Mouse (Mus musculus) stomach, embryonic 15.5 days (tissue): ENCODE results near the gene Adarb1. TPM values are rescaled to one million over a fixed set of nuclear protein-coding genes. Genes with fewer than 3 reads are reported as not detected.
A peak's percentile ranks its signal among the peaks of the same experiment; 100 is the strongest.

ENCODE experiments used
- ATAC-seq: fragments of 200-750 bp; cut with Nextera tagmentation; 2 replicates; pipeline ENCODE4 v1.8.0; 2017; ENCODE audit warnings: low read depth, moderate number of reproducible peaks, moderate TSS enrichment; ENCODE audit not compliant: insufficient read depth, low FRiP score
- H3K27ac ChIP-seq: fragments of 300-500 bp; sonication (generic); 2 replicates; pipeline ENCODE4 v1.5.1; 2015; ENCODE audit warnings: mild to moderate bottlenecking, inconsistent platforms
- H3K27me3 ChIP-seq: fragments of 300-500 bp; sonication (generic); replicated peaks from 2 replicates; pipeline ENCODE4 v1.6.1; 2015; ENCODE audit warnings: inconsistent platforms
- H3K36me3 ChIP-seq: fragments of 300-500 bp; sonication (generic); 2 replicates; pipeline ENCODE4 v1.6.1; 2015; ENCODE audit warnings: inconsistent platforms
- H3K4me1 ChIP-seq: fragments of 300-500 bp; sonication (generic); 2 replicates; pipeline ENCODE4 v1.6.1; 2015; ENCODE audit warnings: inconsistent platforms
- H3K4me2 ChIP-seq: fragments of 300-500 bp; sonication (generic); 2 replicates; pipeline ENCODE4 v1.6.1; 2015; ENCODE audit warnings: mild to moderate bottlenecking, inconsistent platforms
- H3K4me3 ChIP-seq: fragments of 300-500 bp; sonication (generic); replicated peaks from 2 replicates; pipeline ENCODE4 v1.5.1; 2015; ENCODE audit warnings: inconsistent platforms
- H3K9ac ChIP-seq: fragments of 300-500 bp; sonication (generic); 2 replicates; pipeline ENCODE4 v1.6.1; 2015; ENCODE audit warnings: inconsistent platforms
- H3K9me3 ChIP-seq: fragments of 300-500 bp; sonication (generic); 2 replicates; pipeline ENCODE4 v1.6.1; 2016; ENCODE audit warnings: inconsistent platforms
- WGBS: fragments of 180-500 bp; shearing (Covaris S2); methylation state at CpG from one replicate; pipeline ENCODE4 v1.1.7; 2015; 5-methylcytosine and 5-hydroxymethylcytosine counted together
- polyA plus RNA-seq: library from polyadenylated mRNA; unstranded; fragments of >200 nt; fragmentation: Nextera tagmentation; extraction: Ambion mirVana; gene quantifications from 2 replicates; pipeline ENCODE4 v1.2.1, GENCODE M21; 2015

Gene Adarb1
- polyA plus RNA-seq, 1 experiment from 2014 or later = 7.2 TPM

GRCm38 (mm10) chr10:77374948-77375347 lies 43.1 kb downstream of the Adarb1 start:
- H3K36me3 ChIP-seq = no peaks in the 10 kb centered on the region
- no peaks in the 10 kb centered on the region for H3K9me3 ChIP-seq
- H3K27ac ChIP-seq = no peak overlapping the region
- H3K4me2 ChIP-seq = no peak overlapping the region
- 63% methylated on average over 1 of the region's 1 CpGs for WGBS
- no peak for ATAC-seq
- no peaks in the 10 kb centered on the region for H3K4me1 ChIP-seq
- no peaks in the 10 kb centered on the region for H3K27me3 ChIP-seq
- no peak overlapping the region for H3K4me3 ChIP-seq
- no peak overlapping the region for H3K9ac ChIP-seq

- no peak overlapping the region for H3K9ac ChIP-seq
- H3K4me2 ChIP-seq = no peak overlapping the region
- H3K4me1 ChIP-seq = no peaks in the 10 kb centered on the region
- H3K9me3 ChIP-seq = no peaks in the 10 kb centered on the region
- no peaks in the 10 kb centered on the region for H3K27me3 ChIP-seq
- no peaks in the 10 kb centered on the region for H3K36me3 ChIP-seq
- no peak overlapping the region for H3K27ac ChIP-seq
- 79% methylated on average over 5 of the region's 5 CpGs for WGBS
- H3K4me3 ChIP-seq = no peak overlapping the region
- no peak for ATAC-seq
These were observed 43.7 kb downstream of the Adarb1 start for GRCm38 (mm10) chr10:77374407-77374806.

GRCm38 (mm10) chr10:77370129-77370528 lies 47.9 kb downstream of the Adarb1 start:
- H3K4me1 ChIP-seq = no peaks in the 10 kb centered on the region
- WGBS = 83% methylated on average over 5 of the region's 5 CpGs
- no peak overlapping the region for H3K4me3 ChIP-seq
- H3K9me3 ChIP-seq = no peaks in the 10 kb centered on the region
- H3K27me3 ChIP-seq = no peaks in the 10 kb centered on the region
- no peak overlapping the region for H3K9ac ChIP-seq
- H3K36me3 ChIP-seq = no peaks in the 10 kb centered on the region
- no peak overlapping the region for H3K4me2 ChIP-seq
- ATAC-seq = no peak
- H3K27ac ChIP-seq = no peak overlapping the region

GRCm38 (mm10) chr10:77367973-77368372 lies 50.1 kb downstream of the Adarb1 start:
- H3K9ac ChIP-seq = no peak overlapping the region
- no peaks in the 10 kb centered on the region for H3K27me3 ChIP-seq
- no peaks in the 10 kb centered on the region for H3K9me3 ChIP-seq
- no peak overlapping the region for H3K4me3 ChIP-seq
- 61% methylated on average over 6 of the region's 6 CpGs for WGBS
- H3K4me2 ChIP-seq = no peak overlapping the region
- H3K4me1 ChIP-seq = no peaks in the 10 kb centered on the region
- no peaks in the 10 kb centered on the region for H3K36me3 ChIP-seq
- H3K27ac ChIP-seq = no peak overlapping the region
- ATAC-seq = no peak

- WGBS = 83% methylated on average over 4 of the region's 4 CpGs
- H3K36me3 ChIP-seq = no peaks in the 10 kb centered on the region
- H3K9me3 ChIP-seq = no peaks in the 10 kb centered on the region
- H3K9ac ChIP-seq = no peak overlapping the region
- H3K4me3 ChIP-seq = no peak overlapping the region
- no peaks in the 10 kb centered on the region for H3K4me1 ChIP-seq
- H3K4me2 ChIP-seq = no peak overlapping the region
- no peak for ATAC-seq
- H3K27me3 ChIP-seq = no peaks in the 10 kb centered on the region
- no peak overlapping the region for H3K27ac ChIP-seq
These were observed 51.1 kb downstream of the Adarb1 start for GRCm38 (mm10) chr10:77366959-77367358.

GRCm38 (mm10) chr10:77365212-77365611 lies 52.9 kb downstream of the Adarb1 start:
- WGBS = 89% methylated on average over 2 of the region's 2 CpGs
- Histone ChIP-seq H3K27me3 (no peaks in the 10 kb centered on the region), H3K4me2 (no peak overlapping the region), H3K4me3 (no peak overlapping the region), H3K36me3 (no peaks in the 10 kb centered on the region), H3K27ac (no peak overlapping the region), H3K4me1 (no peaks in the 10 kb centered on the region), H3K9ac (no peak overlapping the region), H3K9me3 (no peaks in the 10 kb centered on the region)
- no peak for ATAC-seq

- Histone ChIP-seq H3K9ac (no peak overlapping the region), H3K27ac (no peak overlapping the region), H3K4me3 (no peak overlapping the region), H3K4me2 (no peak overlapping the region), H3K27me3 (no peaks in the 10 kb centered on the region), H3K36me3 (no peaks in the 10 kb centered on the region), H3K9me3 (no peaks in the 10 kb centered on the region), H3K4me1 (no peaks in the 10 kb centered on the region)
- WGBS = 75% methylated on average over 2 of the region's 2 CpGs
- ATAC-seq = no peak
These were observed 57.6 kb downstream of the Adarb1 start for GRCm38 (mm10) chr10:77360486-77360885.

- 84% methylated on average over 6 of the region's 6 CpGs for WGBS
- no peak overlapping the region for H3K4me2 ChIP-seq
- no peak for ATAC-seq
- H3K4me3 ChIP-seq = no peak overlapping the region
- no peaks in the 10 kb centered on the region for H3K36me3 ChIP-seq
- H3K4me1 ChIP-seq = no peaks in the 10 kb centered on the region
- H3K27me3 ChIP-seq = no peaks in the 10 kb centered on the region
- H3K27ac ChIP-seq = no peak overlapping the region
- no peak overlapping the region for H3K9ac ChIP-seq
- H3K9me3 ChIP-seq = no peaks in the 10 kb centered on the region
These were observed 60.1 kb downstream of the Adarb1 start for GRCm38 (mm10) chr10:77357957-77358356.

- 82% methylated on average over 6 of the region's 6 CpGs for WGBS
These were observed 64.9 kb downstream of the Adarb1 start for GRCm38 (mm10) chr10:77353031-77353745.

GRCm38 (mm10) chr10:77342842-77343241 lies 75.2 kb downstream of the Adarb1 start:
- H3K9me3 ChIP-seq = no peaks in the 10 kb centered on the region
- no peaks in the 10 kb centered on the region for H3K4me1 ChIP-seq
- H3K4me3 ChIP-seq = no peak overlapping the region
- H3K27me3 ChIP-seq = no peaks in the 10 kb centered on the region
- no peak overlapping the region for H3K9ac ChIP-seq
- no peaks in the 10 kb centered on the region for H3K36me3 ChIP-seq
- WGBS = 63% methylated on average over 3 of the region's 3 CpGs
- no peak for ATAC-seq
- H3K27ac ChIP-seq = no peak overlapping the region
- no peak overlapping the region for H3K4me2 ChIP-seq

More at GRCm38 (mm10) chr10:77353031-77353745, 64.9 kb downstream of the Adarb1 start:
- Histone ChIP-seq H3K9ac (no peak overlapping the region), H3K9me3 (no peaks in the 10 kb centered on the region), H3K4me1 (no peaks in the 10 kb centered on the region), H3K27ac (no peak overlapping the region), H3K4me3 (no peak overlapping the region), H3K27me3 (no peaks in the 10 kb centered on the region), H3K4me2 (no peak overlapping the region), H3K36me3 (no peaks in the 10 kb centered on the region)
- peak; percentile 68; the same call in 1 of the 2 replicates for ATAC-seq

GRCm38 (mm10) chr10:77341711-77342110 lies 76.4 kb downstream of the Adarb1 start:
- Histone ChIP-seq H3K4me3 (no peak overlapping the region), H3K4me2 (no peak overlapping the region), H3K36me3 (no peaks in the 10 kb centered on the region), H3K4me1 (no peaks in the 10 kb centered on the region), H3K27me3 (no peaks in the 10 kb centered on the region), H3K9me3 (no peaks in the 10 kb centered on the region), H3K9ac (no peak overlapping the region), H3K27ac (no peak overlapping the region)
- no peak for ATAC-seq

- H3K9me3 ChIP-seq = no peaks in the 10 kb centered on the region
- 82% methylated on average over 4 of the region's 4 CpGs for WGBS
These were observed 77.0 kb downstream of the Adarb1 start for GRCm38 (mm10) chr10:77341059-77341458.

More at GRCm38 (mm10) chr10:77341059-77341458, 77.0 kb downstream of the Adarb1 start:
- Histone ChIP-seq H3K9ac (no peak overlapping the region), H3K27me3 (no peaks in the 10 kb centered on the region), H3K4me2 (no peak overlapping the region), H3K4me3 (no peak overlapping the region), H3K36me3 (no peaks in the 10 kb centered on the region), H3K4me1 (no peaks in the 10 kb centered on the region), H3K27ac (no peak overlapping the region)
- no peak for ATAC-seq
